Mouse (Mus musculus) MEL (cell line): ENCODE data around the gene Rdh12. TPM values are rescaled to one million over a fixed set of nuclear protein-coding genes. Genes with fewer than 3 reads are reported as not detected.

Source experiments
- DNase-seq: peaks from one replicate; pipeline ENCODE4 v3.0.0; 2011; ENCODE audit warnings: low read depth, low spot score
- H3K27ac ChIP-seq: 2 replicates; pipeline ENCODE4 v1.5.1; 2012; ENCODE audit warnings: low read depth, mild to moderate bottlenecking, control low read depth, low read length, moderate library complexity; ENCODE audit not compliant: control insufficient read depth
- H3K27me3 ChIP-seq, 2 experiments: fragments of 150-350 bp in 1 of 2; sonication (generic) in 1 of 2; 2 replicates each; pipeline ENCODE4 v1.6.1; 2012; ENCODE audit warnings: low read length in 2 of 2, mild to moderate bottlenecking in 2 of 2, improper control_type of control experiment in 1 of 2, moderate library complexity in 1 of 2; ENCODE audit not compliant: insufficient read depth in 2 of 2, control insufficient read depth in 1 of 2
- H3K36me3 ChIP-seq, 2 experiments: 2 replicates each; pipeline ENCODE4 v1.6.1; 2012 to 2014; ENCODE audit warnings: low read length in 2 of 2, improper control_type of control experiment in 1 of 2, inconsistent platforms in 1 of 2, mild to moderate bottlenecking in 1 of 2; ENCODE audit not compliant: insufficient read depth in 2 of 2, control insufficient read depth in 1 of 2
- H3K4me1 ChIP-seq, 2 experiments: fragments of 150-350 bp in 1 of 2; sonication (generic) in 1 of 2; 2 replicates each; pipeline ENCODE4 v1.6.1; 2012; ENCODE audit warnings: low read length in 2 of 2, improper control_type of control experiment in 1 of 2, mild to moderate bottlenecking in 1 of 2; ENCODE audit not compliant: insufficient read depth in 2 of 2, control insufficient read depth in 1 of 2
- H3K4me3 ChIP-seq, 2 experiments: fragments of 150-350 bp in 1 of 2; sonication (generic) in 1 of 2; 2 replicates each; pipeline ENCODE4 v1.5.1; 2012; ENCODE audit warnings: low read depth in 2 of 2, low read length in 2 of 2, mild to moderate bottlenecking in 2 of 2, moderate library complexity in 2 of 2, control low read depth in 1 of 2, improper control_type of control experiment in 1 of 2; ENCODE audit not compliant: control insufficient read depth in 1 of 2, insufficient read depth in 1 of 2
- H3K79me2 ChIP-seq: 2 replicates; pipeline ENCODE4 v1.6.1; 2012; ENCODE audit warnings: mild to moderate bottlenecking, low read length, moderate library complexity; ENCODE audit not compliant: control insufficient read depth, poor library complexity, insufficient read depth
- H3K9ac ChIP-seq: 2 replicates; pipeline ENCODE4 v1.6.1; 2012; ENCODE audit warnings: low read depth, mild to moderate bottlenecking, control low read depth, low read length, moderate library complexity; ENCODE audit not compliant: control insufficient read depth, poor library complexity, severe bottlenecking
- H3K9me3 ChIP-seq: fragments of 150-350 bp; sonication (generic); replicated peaks from 2 replicates; pipeline ENCODE4 v1.6.1; 2012; ENCODE audit warnings: mild to moderate bottlenecking, low read length, improper control_type of control experiment, moderate library complexity; ENCODE audit not compliant: insufficient read depth
- BHLHE40 ChIP-seq: IDR thresholded peaks from 2 replicates; pipeline ENCODE4 v1.6.1; 2012; ENCODE audit warnings: low read depth, mild to moderate bottlenecking, inconsistent platforms, low read length, improper control_type of control experiment, borderline replicate concordance
- CHD2 ChIP-seq: IDR thresholded peaks from 2 replicates; pipeline ENCODE4 v1.6.1; 2011; ENCODE audit warnings: low read length, improper control_type of control experiment
- CTCF ChIP-seq, 3 experiments: IDR thresholded peaks in 2 of 3; conservative IDR thresholded peaks in 1 of 3; 2 replicates each; pipeline ENCODE4 v1.5.1; 2011 to 2012; ENCODE audit warnings: low read length in 3 of 3, low read depth in 2 of 3, mild to moderate bottlenecking in 2 of 3, improper control_type of control experiment in 1 of 3, inconsistent platforms in 1 of 3, mixed read lengths in 1 of 3, moderate library complexity in 1 of 3; ENCODE audit not compliant: control insufficient read depth in 1 of 3, insufficient read depth in 1 of 3, poor library complexity in 1 of 3, severe bottlenecking in 1 of 3
- E2F4 ChIP-seq: IDR thresholded peaks from 2 replicates; pipeline ENCODE4 v1.6.1; 2011; ENCODE audit warnings: low read depth, low read length, improper control_type of control experiment, borderline replicate concordance
- ELF1 ChIP-seq: IDR thresholded peaks from 2 replicates; pipeline ENCODE4 v1.6.1; 2014; ENCODE audit warnings: low read depth, mild to moderate bottlenecking, inconsistent platforms, low read length, improper control_type of control experiment, moderate library complexity
- EP300 ChIP-seq, 2 experiments: IDR thresholded peaks; 2 replicates each; pipeline ENCODE4 v1.6.1; 2011; ENCODE audit warnings: improper control_type of control experiment in 2 of 2, low read length in 2 of 2, low read depth in 1 of 2, mild to moderate bottlenecking in 1 of 2
- ETS1 ChIP-seq: IDR thresholded peaks from 2 replicates; pipeline ENCODE4 v1.6.1; 2012; ENCODE audit warnings: low read depth, mild to moderate bottlenecking, inconsistent platforms, low read length, improper control_type of control experiment, moderate library complexity
- GABPA ChIP-seq: IDR thresholded peaks from 2 replicates; pipeline ENCODE4 v1.6.1; 2012; ENCODE audit warnings: low read depth, mild to moderate bottlenecking, inconsistent platforms, low read length, improper control_type of control experiment, moderate library complexity
- GATA1 ChIP-seq: IDR thresholded peaks from 2 replicates; pipeline ENCODE4 v1.6.1; 2011; ENCODE audit warnings: low read depth, low read length, improper control_type of control experiment
- MAFK ChIP-seq: IDR thresholded peaks from 2 replicates; pipeline ENCODE4 v1.6.1; 2011; ENCODE audit warnings: low read depth, mild to moderate bottlenecking, low read length, improper control_type of control experiment, borderline replicate concordance
- MAX ChIP-seq: IDR thresholded peaks from 2 replicates; pipeline ENCODE4 v1.6.1; 2011; ENCODE audit warnings: low read length, improper control_type of control experiment
- MAZ ChIP-seq: IDR thresholded peaks from 2 replicates; pipeline ENCODE4 v1.6.1; 2012; ENCODE audit warnings: low read depth, mild to moderate bottlenecking, inconsistent platforms, low read length, improper control_type of control experiment
- MYB ChIP-seq: IDR thresholded peaks from 2 replicates; pipeline ENCODE4 v1.6.1; 2011; ENCODE audit warnings: mild to moderate bottlenecking, low read depth, low read length, improper control_type of control experiment
- NRF1 ChIP-seq: IDR thresholded peaks from 2 replicates; pipeline ENCODE4 v1.6.1; 2014; ENCODE audit warnings: low read depth, mild to moderate bottlenecking, inconsistent platforms, low read length, improper control_type of control experiment, moderate library complexity; ENCODE audit not compliant: poor library complexity, insufficient read depth, severe bottlenecking
- POLR2AphosphoS2 ChIP-seq: IDR thresholded peaks from 2 replicates; pipeline ENCODE4 v1.6.1; 2011; ENCODE audit warnings: low read length, improper control_type of control experiment
- POLR2AphosphoS5 ChIP-seq: IDR thresholded peaks from 2 replicates; pipeline ENCODE4 v1.6.1; 2012; ENCODE audit warnings: low read depth, borderline replicate concordance, mild to moderate bottlenecking, inconsistent platforms, low read length, moderate library complexity, mixed read lengths
- RCOR1 ChIP-seq: IDR thresholded peaks from 2 replicates; pipeline ENCODE4 v1.6.1; 2012; ENCODE audit warnings: low read depth, mild to moderate bottlenecking, inconsistent platforms, low read length, improper control_type of control experiment
- SIN3A ChIP-seq: IDR thresholded peaks from 2 replicates; pipeline ENCODE4 v1.6.1; 2012; ENCODE audit warnings: low read length, improper control_type of control experiment, inconsistent platforms
- SMC3 ChIP-seq: IDR thresholded peaks from 2 replicates; pipeline ENCODE4 v1.6.1; 2011; ENCODE audit warnings: low read depth, low read length, improper control_type of control experiment
- TAL1 ChIP-seq: IDR thresholded peaks from 2 replicates; pipeline ENCODE4 v1.6.1; 2012; ENCODE audit warnings: mild to moderate bottlenecking, inconsistent platforms, low read length, moderate library complexity, mixed read lengths
- TBP ChIP-seq: IDR thresholded peaks from 2 replicates; pipeline ENCODE4 v1.8.0; 2011; ENCODE audit warnings: low read depth, low read length, improper control_type of control experiment
- USF1 ChIP-seq: IDR thresholded peaks from 2 replicates; pipeline ENCODE4 v1.6.1; 2014; ENCODE audit warnings: low read depth, mild to moderate bottlenecking, inconsistent platforms, low read length, improper control_type of control experiment, moderate library complexity
- ZKSCAN1 ChIP-seq: IDR thresholded peaks from 2 replicates; pipeline ENCODE4 v1.6.1; 2012; ENCODE audit warnings: low read depth, mild to moderate bottlenecking, inconsistent platforms, low read length, improper control_type of control experiment, moderate library complexity
- ZMIZ1 ChIP-seq: IDR thresholded peaks from 2 replicates; pipeline ENCODE4 v1.6.1; 2012; ENCODE audit warnings: low read depth, mild to moderate bottlenecking, inconsistent platforms, low read length, improper control_type of control experiment, moderate library complexity
- ZNF384 ChIP-seq: IDR thresholded peaks from 2 replicates; pipeline ENCODE4 v1.6.1; 2012; ENCODE audit warnings: low read depth, mild to moderate bottlenecking, inconsistent platforms, low read length, improper control_type of control experiment
- polyA plus RNA-seq, 2 experiments: library from polyadenylated mRNA; stranded (reverse) in 1 of 2; unstranded in 1 of 2; fragments of >175 nt in 1 of 2; fragments of >200 nt in 1 of 2; gene quantifications; 2 replicates each; pipeline versions ENCODE4 v1.2.1 to v1.2.4; 2012; ENCODE audit warnings: low replicate concordance in 2 of 2, low read depth in 1 of 2; ENCODE audit not compliant: insufficient read length in 2 of 2, insufficient read depth in 1 of 2, missing spikeins in 1 of 2
- total RNA-seq: library from RNA; depleted of rRNA; stranded (reverse); fragments of 300-350 nt; gene quantifications from 2 replicates; pipeline ENCODE4 v1.2.3, GENCODE M21; 2012

The Rdh12 gene
- total and polyA plus RNA-seq, 3 experiments = 0.15 to 0.35 TPM; not detected in 1

GRCm38 (mm10) chr12:79211447-79211846 is 2.7 kb downstream of the Rdh12 start:
- Histone ChIP-seq H3K27ac (no peak overlapping the region), H3K36me3 (no peaks in the 10 kb centered on the region; a peak in 2 of 4 replicates)
- TF ChIP-seq USF1 (no peak), MAFK (no peak), E2F4 (no peak), SIN3A (no peak), ZKSCAN1 (no peak), CHD2 (no peak), MAX (no peak), BHLHE40 (no peak), TBP (no peak)
- TF ChIP-seq, all 39 proteins: peak for 0
- no peaks in the 10 kb centered on the region for H3K79me2 ChIP-seq
- H3K9me3 ChIP-seq = no peaks in the 10 kb centered on the region
- H3K4me1 ChIP-seq = peaks cover 5 to 9% of the 10 kb centered on the region in 2 experiments; a peak in 3 of 4 replicates
- H3K27me3 ChIP-seq = peaks cover under 1 to 5% of the 10 kb centered on the region in 2 experiments
- DNase-seq = no peak
- no peak overlapping the region for H3K9ac ChIP-seq
- H3K4me3 ChIP-seq = no peak overlapping the region

- Histone ChIP-seq H3K27ac (no peak overlapping the region), H3K36me3 (no peaks in the 10 kb centered on the region), H3K9me3 (no peaks in the 10 kb centered on the region), H3K27me3 (peaks cover 9 to 19% of the 10 kb centered on the region in 2 experiments), H3K9ac (no peak overlapping the region), H3K79me2 (no peaks in the 10 kb centered on the region), H3K4me3 (no peak overlapping the region), H3K4me1 (no peaks in the 10 kb centered on the region)
- no peak for TF ChIP-seq ZNF384
- TF ChIP-seq EP300 (IDR thresholded peaks at IDR 0.05; ENCODE audit: low read depth in 1 of 2, low read length in 2 of 2) = no peak
- no peak for TF ChIP-seq MYB
- TF ChIP-seq ZKSCAN1 = no peak
- TF ChIP-seq TAL1 = no peak
- TF ChIP-seq CTCF (IDR thresholded peaks at IDR 0.05 in 2 of 3, conservative IDR thresholded peaks at IDR 0.05 in 1 of 3; ENCODE audit: control insufficient read depth in 1 of 3, insufficient read depth in 1 of 3, low read depth in 2 of 3, low read length in 3 of 3, poor library complexity in 1 of 3, severe bottlenecking in 1 of 3) = no peak
- TF ChIP-seq E2F4 = no peak
- no peak for TF ChIP-seq GATA1
- DNase-seq = no peak
Measured at GRCm38 (mm10) chr12:79217511-79217910, 8.8 kb downstream of the Rdh12 start.

DNA sequence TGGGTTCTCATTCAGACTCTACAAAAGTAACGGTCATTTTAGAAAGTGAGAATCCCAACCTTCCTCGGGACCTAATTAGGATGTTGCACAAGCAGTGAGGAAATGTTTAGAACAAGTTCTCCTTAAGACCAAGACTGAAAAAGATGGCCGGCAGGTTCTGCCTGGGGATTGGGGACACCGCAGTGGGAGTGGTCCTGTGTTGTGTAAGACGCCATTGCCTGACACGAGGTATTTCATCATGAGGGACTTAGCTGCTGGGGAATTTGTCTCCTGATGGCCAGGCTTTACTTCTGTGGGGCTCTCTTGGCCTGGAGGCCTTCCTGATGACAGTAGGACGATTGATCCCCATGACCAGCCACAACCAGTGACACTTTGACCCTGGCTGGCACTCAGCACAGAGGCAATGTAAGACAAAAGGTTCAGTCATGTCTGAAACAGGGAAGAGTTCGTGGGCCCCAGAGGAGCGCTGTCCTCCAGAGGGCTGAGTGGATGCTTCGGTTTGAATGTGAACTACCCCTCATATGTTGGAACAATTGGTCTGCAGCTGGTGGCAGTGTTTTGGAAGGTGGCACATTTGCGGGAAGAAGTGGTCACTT is 26.9 kb downstream of the Rdh12 start:
- Histone ChIP-seq H3K27me3 (no peaks in the 10 kb centered on the region), H3K4me3 (no peak overlapping the region), H3K36me3 (peaks cover 0 to 4% of the 10 kb centered on the region in 2 experiments; a peak in 2 of 4 replicates), H3K4me1 (no peaks in the 10 kb centered on the region), H3K27ac (no peak overlapping the region), H3K9me3 (no peaks in the 10 kb centered on the region), H3K9ac (no peak overlapping the region), H3K79me2 (no peaks in the 10 kb centered on the region)
- no peak for DNase-seq
- TF ChIP-seq MAZ (no peak), ZMIZ1 (no peak), ETS1 (no peak), POLR2AphosphoS5 (no peak), ELF1 (no peak), GABPA (no peak), NRF1 (no peak), SIN3A (no peak), SMC3 (no peak), POLR2AphosphoS2 (no peak), MAX (no peak), ZKSCAN1 (no peak), RCOR1 (no peak), TBP (no peak), GATA1 (no peak), EP300 (IDR thresholded peaks at IDR 0.05; ENCODE audit: low read depth in 1 of 2, low read length in 2 of 2) (no peak), MAFK (no peak)
